Mouse (Mus musculus) Muller cell, postnatal 12 days (primary cell): ENCODE measurements around the gene Cnnm3.

ENCODE experiments used
- DNase-seq: peaks from one replicate; pipeline ENCODE4 v3.0.0-alpha.2; 2015; ENCODE audit errors: inconsistent ontology term

The Cnnm3 gene

GRCm38 (mm10) chr1:36575347-36575746 is 63.7 kb downstream of the Cnnm3 start:
- no peak for DNase-seq

- DNase-seq = no peak
These were observed 65.5 kb downstream of the Cnnm3 start for GRCm38 (mm10) chr1:36576991-36577675.
